Mouse (Mus musculus) testis, adult 2 months (tissue): Measurements from ENCODE around the gene Sh2b3.

Experiments
- CTCF ChIP-seq: fragments of 200-500 bp; IDR thresholded peaks from 2 replicates; pipeline ENCODE4 v1.5.1; 2012; ENCODE audit warnings: low read depth, mild to moderate bottlenecking, inconsistent platforms, low read length, moderate library complexity; ENCODE audit not compliant: control insufficient read depth, insufficient read depth, insufficient replicate concordance
- POLR2A ChIP-seq: fragments of 200-500 bp; IDR thresholded peaks from 2 replicates; pipeline ENCODE4 v1.6.1; 2012; ENCODE audit warnings: low read depth, mild to moderate bottlenecking, inconsistent platforms, low read length, moderate library complexity; ENCODE audit not compliant: control insufficient read depth

GRCm38 (mm10) chr5:121834991-121835747, 2.3 kb downstream of the Sh2b3 start:
- TF ChIP-seq POLR2A (0 out of 2 replicates have a peak, but pooled peaks have one; percentile 13), CTCF (no peak)
